22 mouse cellular contexts compared by ENCODE assay signal in the genomic region with DNA sequence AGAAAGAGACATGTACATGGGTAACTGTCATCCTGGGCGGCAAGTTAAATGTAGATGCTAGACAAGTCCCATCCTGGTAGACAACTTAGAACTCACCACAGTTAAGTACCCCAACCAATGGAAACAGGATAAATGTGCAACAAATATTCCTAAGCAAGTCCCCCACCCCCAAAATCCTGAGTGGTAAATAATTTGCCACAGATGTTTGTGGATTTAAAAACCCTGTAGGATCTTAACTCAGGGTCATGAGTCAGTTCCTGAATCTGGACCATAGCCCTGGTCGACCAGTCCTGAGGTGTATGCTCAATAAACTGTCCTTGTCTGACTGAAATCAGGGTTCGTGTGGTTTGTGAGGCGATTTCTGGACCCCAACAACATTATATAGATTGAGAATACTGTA.
"Had no signal": no experiment of that assay in that cellular context is flagged by ENCODE, and none has a peak within 500 bp of the region (broad histone marks: within the 10 kb centered on the region; RNA-seq: fewer than 3 reads in every experiment).

No protein-coding gene starts in this region.

- ATAC-seq: forebrain, postnatal 0 days; hindbrain, postnatal 0 days; intestine, embryonic 16.5 days; liver, embryonic 12.5 days had no signal

- DNase-seq: forebrain, postnatal 0 days; gastrocnemius, postnatal 14 days; gastrocnemius, postnatal 36 days; heart, adult 11 months; heart, adult 2 months; heart, postnatal 14 days; heart, postnatal 36 days; kidney, postnatal 25 days; layer of hippocampus, adult 9-11 months; layer of hippocampus, postnatal 36 days; left cerebral cortex, postnatal 4 days had no signal

- H3K4me2 ChIP-seq: heart, embryonic 11.5 days; heart, embryonic 13.5 days; heart, embryonic 15.5 days; hindbrain, embryonic 13.5 days; hindbrain, embryonic 15.5 days; limb, embryonic 13.5 days; limb, embryonic 15.5 days; liver, embryonic 12.5 days had no signal

- H3K27me3 ChIP-seq: heart, embryonic 13.5 days; heart, embryonic 15.5 days; hindbrain, embryonic 13.5 days; hindbrain, embryonic 15.5 days; limb, embryonic 13.5 days; limb, embryonic 15.5 days; liver, embryonic 12.5 days had no signal

- H3K9ac ChIP-seq: forebrain, postnatal 0 days; heart, embryonic 13.5 days; heart, embryonic 15.5 days; hindbrain, embryonic 13.5 days; hindbrain, embryonic 15.5 days; limb, embryonic 13.5 days; limb, embryonic 15.5 days; liver, embryonic 12.5 days; liver, embryonic 14.5 days had no signal

- H3K27ac ChIP-seq: heart, adult 2 months; heart, embryonic 13.5 days; heart, embryonic 15.5 days; hindbrain, embryonic 13.5 days; hindbrain, embryonic 15.5 days; hindbrain, postnatal 0 days; limb, embryonic 13.5 days; limb, embryonic 15.5 days; liver, embryonic 12.5 days; liver, embryonic 14.5 days had no signal

- H3K36me3 ChIP-seq: heart, embryonic 13.5 days; heart, embryonic 15.5 days; hindbrain, embryonic 13.5 days; hindbrain, embryonic 15.5 days; limb, embryonic 13.5 days; limb, embryonic 15.5 days; liver, embryonic 12.5 days had no signal

- H3K4me3 ChIP-seq: heart, adult 2 months; heart, embryonic 13.5 days; heart, embryonic 15.5 days; hindbrain, embryonic 13.5 days; hindbrain, embryonic 15.5 days; limb, embryonic 13.5 days; limb, embryonic 15.5 days; liver, embryonic 12.5 days had no signal

- H3K9me3 ChIP-seq: heart, embryonic 13.5 days; heart, embryonic 15.5 days; hindbrain, embryonic 13.5 days; hindbrain, embryonic 15.5 days; limb, embryonic 13.5 days; limb, embryonic 15.5 days; liver, embryonic 12.5 days had no signal

- H3K4me1 ChIP-seq: heart, embryonic 13.5 days; heart, embryonic 15.5 days; hindbrain, embryonic 13.5 days; hindbrain, embryonic 15.5 days; limb, embryonic 13.5 days; limb, embryonic 15.5 days; liver, embryonic 12.5 days had no signal
